Mouse (Mus musculus) cerebral cortex, adult 2 months (tissue): Measurements from ENCODE around the gene Ncam1.

Experiments used
- WGBS: fragments of 180-500 bp; shearing (Covaris S2); methylation state at CpG from one replicate; pipeline ENCODE4 v1.1.7; 2018; 5-methylcytosine and 5-hydroxymethylcytosine counted together

Gene Ncam1

DNA sequence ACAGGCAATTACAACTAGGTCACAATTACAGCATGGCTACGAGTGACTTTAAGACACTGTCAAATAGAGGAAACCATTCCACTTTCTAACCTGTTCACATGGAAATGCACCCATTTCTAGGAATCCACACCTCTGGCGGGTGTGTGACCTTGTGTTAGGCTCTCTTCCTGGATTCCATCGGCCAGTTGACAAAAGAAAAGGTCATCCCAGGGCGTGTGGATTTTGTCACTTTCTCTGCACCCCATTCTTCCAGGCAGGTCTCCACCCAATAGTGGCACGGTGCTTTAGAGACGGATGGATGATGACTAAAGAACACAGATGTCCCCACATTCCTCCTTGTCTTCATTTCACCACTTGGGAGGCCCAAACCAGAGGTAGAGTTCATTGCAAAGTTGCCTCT lies 47.3 kb downstream of the Ncam1 start:
- WGBS = 73% methylated on average over 6 of the region's 6 CpGs

DNA sequence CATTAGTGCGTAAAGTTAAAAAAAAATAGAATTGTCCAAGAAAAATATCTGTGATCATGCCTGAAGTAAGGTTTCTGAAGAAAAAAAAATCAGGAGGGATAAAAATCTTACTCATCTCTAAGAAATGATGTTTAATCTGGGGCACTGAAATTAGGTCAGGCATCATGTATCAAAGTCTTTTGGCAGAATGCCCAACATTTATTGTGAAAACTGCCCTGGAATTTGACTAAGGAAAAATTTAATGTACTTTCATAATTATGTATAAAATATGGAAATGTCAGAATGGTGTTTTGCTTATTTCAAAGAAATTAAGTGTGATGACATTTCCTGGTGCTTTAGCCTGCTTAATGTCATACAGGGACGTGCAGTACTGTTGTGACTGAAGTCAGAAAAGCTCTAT lies 52.5 kb downstream of the Ncam1 start:
- 62% methylated on average over 2 of the region's 2 CpGs for WGBS

DNA sequence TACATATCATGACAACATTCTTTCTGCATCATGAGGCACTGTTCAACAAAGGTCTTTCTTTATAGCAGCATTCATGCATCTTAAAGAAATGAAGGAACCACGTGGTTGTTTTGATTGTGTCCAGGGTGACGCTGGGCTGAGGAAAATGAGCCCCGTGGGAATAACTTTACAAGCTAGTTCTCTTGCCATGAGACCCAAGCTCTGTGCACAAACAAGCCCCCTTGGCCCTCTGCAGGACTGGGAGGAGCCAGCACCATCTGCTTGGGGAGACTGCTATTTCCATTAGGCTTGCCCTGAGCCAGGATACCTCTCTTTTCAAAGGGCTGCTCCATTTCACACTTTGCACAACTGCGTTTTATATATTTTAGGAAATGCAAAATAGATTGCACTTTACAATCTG lies 53.0 kb downstream of the Ncam1 start:
- WGBS = 17% methylated on average over 4 of the region's 4 CpGs

DNA sequence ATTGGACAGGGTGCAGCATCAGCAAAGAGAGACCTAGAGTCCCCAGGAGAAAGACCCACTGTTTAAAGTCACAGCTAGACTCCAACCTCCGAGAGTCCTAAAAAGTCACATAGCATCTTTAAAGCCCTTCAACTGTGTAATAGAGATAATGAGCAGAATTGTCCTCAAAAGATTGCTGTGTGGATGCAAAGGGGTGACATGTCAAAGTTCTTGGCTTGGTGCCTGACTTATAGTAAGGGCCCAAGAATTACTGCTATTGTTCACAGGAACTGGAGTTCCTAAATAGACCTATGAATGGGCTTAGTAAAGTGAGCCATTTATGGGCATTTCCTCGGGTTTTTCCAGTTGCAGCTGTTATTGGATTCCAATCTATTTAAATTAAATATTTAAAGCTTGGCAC lies 54.4 kb downstream of the Ncam1 start:
- 53% methylated on average over 2 of the region's 2 CpGs for WGBS

DNA sequence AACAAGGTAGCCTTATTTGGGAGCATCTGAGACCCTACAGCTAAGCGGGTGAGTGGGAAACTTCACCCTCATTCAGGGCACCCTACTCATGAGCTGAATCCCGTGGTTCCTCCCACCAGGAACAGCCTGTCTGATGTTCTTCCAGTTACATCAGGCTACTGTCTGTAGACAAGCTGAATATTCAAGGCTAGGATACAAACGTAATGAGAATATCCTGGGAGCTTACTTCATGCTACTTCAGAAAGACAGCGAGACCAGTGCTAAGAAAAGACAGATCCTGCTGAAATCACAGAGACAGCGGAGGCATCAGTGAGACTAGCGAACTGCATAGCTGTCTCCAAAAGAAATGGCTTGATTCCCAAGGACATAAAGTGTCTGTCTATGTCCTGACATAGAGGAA lies 58.8 kb downstream of the Ncam1 start:
- 39% methylated on average over 6 of the region's 6 CpGs for WGBS

DNA sequence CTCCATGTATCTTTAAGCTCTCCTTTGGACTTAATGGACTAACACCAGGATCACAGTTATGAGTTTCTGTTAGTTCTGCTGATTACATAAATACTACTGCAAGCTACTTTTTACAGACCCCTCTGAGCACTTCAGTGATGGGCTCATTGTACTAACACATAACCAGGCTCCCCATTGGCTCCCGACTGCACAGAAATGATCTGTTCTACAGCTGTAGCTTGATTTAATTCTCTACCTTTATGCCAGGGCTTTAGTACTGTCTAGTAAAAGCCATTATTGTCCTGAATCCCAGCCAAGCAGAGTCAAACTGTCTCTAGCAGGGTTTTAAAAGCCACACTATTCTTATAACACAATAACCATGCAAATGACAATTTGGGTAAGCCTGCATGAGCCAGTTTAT lies 60.2 kb downstream of the Ncam1 start:
- WGBS = 40% methylated on average over 1 of the region's 1 CpGs

DNA sequence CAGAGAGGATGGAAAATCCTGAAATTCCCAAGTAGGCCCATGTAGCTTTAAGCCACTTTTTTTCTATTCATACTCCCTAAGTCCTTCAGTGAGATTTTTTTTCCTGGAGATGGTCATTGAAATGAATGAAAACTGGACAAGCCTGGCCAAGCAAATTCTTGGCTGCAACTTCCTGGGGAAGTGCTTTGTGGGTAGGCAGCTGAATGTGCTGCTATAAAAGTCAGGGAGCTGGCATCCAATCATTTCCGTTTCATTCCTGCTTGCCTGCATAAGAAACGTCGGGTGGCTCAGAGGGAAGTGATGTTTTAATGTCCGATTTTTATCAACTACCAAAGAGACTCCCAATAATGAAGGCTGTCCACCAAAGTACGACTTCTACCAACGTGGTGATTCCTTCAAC lies 61.6 kb downstream of the Ncam1 start:
- 54% methylated on average over 6 of the region's 6 CpGs for WGBS

DNA sequence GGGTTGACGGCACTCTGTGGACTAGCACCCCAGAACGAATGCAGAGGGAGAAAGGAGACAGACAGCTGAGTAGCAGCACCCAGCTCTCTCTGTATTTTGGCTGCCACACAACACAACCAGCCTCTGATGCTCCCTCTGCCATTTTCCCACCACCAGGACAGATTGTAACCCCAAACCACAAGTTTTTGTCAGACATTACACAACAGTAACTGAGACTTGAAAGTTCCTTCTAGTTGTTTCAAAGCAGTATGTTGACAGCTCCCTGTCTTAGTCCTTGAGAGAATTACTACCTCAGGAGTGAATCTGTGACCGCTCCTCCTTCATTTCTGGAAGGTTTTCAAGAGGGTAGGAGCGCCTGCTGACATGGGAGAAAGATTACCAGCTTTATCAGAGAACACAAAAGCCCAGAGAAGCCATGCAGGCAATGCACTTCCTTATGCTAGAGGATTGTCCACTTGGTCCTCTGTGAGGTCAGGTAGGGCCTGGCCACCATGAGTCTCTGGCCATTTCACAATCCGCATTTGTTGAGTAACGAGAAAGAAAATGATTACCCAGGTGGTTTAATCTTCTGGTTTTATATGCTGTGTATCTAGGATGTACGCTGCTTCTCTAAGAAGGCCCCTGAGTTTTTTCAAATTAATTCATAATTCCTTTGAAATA lies 64.2 kb downstream of the Ncam1 start:
- WGBS = 80% methylated on average over 7 of the region's 7 CpGs

DNA sequence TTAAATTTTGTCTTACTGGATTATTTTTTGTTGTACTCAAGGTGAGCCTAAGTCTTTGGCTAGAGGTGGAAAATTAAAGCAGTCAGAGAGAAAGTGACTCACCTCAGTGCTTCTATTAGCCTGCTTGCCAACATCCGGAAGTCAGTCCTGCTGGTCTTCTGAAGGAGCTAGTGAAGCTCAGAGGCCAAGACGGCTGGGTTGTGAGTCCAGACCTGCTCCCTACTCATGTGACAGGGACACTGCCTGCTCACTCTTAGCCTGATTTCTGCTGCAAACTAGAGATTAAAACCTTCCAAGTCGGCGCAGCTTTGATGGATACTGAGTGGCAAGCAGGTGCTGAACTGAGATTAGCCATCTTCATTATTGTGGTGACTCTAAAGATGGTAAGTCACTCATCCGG lies 65.0 kb downstream of the Ncam1 start:
- WGBS = 78% methylated on average over 5 of the region's 5 CpGs

DNA sequence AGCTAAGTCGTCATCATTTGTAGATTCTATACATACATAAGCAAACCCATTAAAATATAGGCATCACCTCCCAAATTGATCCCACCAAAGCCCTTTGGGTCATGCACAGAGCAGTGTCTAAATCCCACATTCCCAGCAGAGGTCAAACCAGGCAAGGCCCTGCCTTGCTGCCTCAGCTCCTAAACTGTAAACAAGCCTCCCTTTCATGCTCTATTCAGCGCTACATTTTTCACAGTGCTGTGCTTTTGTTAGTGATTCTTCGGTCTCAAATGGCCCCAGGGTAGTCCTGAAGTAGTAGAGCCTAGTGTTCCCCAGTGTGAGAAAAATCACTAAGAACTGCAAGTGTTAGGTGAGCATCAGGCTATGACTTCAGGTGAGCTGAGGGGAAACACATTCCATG lies 69.2 kb downstream of the Ncam1 start:
- WGBS = 45% methylated on average over 3 of the region's 3 CpGs

DNA sequence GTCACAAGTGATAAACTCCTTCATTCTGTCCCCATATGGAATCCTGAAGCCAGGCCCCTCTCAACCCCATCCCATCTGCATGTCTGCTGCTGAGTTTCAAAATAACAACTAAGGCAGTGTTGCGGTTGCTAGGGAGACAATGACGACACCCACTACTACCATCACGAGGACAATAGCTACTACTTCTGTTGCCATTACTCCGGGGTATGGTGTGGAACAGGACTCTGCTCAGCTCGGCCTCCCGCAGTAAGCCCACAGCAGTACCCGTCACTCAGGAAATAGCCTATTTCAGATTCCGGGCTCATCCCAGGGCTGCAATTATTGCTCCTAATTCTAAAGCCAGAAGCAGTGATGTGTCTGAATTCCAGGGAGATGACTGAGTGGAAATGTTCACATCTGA lies 70.5 kb downstream of the Ncam1 start:
- WGBS = 29% methylated on average over 8 of the region's 8 CpGs

DNA sequence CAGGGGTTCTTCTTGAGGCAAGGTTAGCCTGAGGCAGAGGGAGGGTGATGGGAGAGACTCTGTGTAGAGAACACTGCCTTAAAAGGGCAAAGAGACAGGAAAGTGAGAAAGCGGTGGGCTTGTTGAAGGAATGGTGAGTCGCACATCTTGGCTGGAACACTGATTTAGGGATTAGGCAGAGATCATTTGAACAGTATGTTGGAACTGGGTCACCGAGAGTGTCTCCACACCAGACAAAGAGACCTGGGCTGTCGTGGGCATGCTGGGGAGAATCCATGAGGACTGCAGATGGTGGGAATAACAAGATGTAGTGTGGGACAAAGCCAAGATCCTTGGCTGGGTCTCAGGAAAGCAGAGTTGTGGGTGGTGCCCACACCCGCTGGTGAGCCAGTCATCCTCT lies 76.0 kb downstream of the Ncam1 start:
- 16% methylated on average over 5 of the region's 5 CpGs for WGBS

DNA sequence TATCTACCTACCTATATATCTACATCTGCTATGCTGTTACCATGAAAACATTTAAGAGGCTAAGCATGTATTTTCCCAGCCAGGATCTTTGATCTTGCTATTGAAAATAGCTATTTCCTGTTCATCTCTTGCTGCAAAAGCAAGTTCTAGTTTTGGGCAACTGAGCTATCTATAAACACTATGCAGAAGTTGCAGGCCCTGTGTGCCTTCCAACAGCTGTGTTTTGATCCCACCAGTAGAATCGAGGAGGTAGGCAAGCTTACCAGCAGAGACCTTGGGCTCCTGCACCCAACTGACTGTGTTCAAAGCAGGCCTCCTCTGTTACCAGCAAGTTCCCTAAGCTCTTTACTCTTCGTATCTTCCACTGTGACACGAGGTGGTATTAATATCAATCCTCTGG lies 84.6 kb downstream of the Ncam1 start:
- WGBS = 66% methylated on average over 3 of the region's 3 CpGs

DNA sequence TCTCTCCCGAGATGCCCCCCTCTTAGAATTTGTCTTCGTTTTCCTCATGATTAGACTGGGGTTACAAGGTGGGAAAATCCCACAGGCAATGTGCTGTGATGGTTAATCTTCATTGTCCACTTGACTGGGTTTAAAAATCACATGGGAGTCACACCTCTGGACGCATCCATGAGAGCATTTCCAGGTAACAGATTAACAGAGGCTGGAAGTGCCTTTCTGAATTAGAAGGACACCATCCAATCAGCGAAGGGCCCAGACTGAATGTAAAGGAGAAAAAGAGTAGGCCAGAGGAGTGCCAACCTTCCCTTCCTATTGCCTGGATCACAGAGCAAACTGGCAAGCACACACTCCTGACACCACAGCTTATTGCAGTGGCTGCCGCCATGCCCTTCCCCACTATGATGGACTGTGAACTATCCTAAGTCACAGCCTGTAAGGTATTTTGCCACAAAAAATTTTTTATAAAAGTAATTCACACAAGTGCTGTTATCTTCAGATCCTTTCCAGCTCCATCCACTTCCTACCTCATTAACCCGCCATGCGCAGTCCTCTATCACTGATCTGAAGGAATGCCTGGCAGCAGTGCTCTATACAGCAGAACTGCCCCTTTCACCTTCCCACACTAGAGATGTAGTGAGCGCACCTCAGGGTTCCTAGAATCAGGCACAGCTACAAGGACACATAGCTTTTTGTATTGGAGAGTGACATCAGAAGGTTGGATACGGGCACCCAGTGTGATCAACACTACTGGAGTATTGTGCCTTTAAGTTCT lies 94.3 kb downstream of the Ncam1 start:
- 92% methylated on average over 9 of the region's 9 CpGs for WGBS

DNA sequence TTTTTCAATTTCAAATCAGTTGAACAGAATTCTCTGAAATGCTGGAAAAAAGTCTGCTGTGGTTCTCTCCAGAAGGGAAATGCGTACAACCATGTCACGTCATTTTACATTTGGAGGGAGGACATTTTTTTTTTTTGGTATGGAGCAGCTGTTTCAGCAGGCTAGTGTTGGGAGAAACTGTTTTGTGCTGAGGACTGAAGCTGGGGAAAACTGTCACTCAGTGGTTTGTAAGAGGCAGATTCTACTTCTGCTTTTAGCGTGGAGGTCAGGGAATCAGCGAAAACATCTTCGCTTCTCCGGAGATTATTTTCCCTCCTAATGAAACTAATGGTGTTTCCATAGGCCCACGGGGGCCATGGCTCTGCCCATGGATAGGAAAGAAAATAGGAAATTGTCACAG lies 103.4 kb downstream of the Ncam1 start:
- 59% methylated on average over 7 of the region's 7 CpGs for WGBS

DNA sequence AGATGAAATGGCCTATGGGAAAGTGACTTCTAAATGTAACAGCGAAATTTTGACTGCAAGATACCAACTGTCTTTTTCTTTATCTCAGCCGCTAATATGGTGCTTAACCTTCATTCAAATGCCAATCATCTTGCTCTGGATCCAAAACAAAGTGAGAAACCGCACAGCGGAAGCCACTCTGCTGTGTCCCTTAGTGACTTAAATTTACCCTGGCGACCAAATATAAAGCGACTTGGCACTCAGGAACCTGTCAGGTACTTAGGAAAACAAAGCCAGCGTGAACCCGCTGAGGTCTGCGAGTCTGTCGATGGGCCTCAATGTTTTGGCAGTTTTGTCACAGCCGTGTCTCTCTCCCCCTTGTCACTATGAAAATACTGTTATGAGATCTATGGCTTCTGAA lies 105.9 kb downstream of the Ncam1 start:
- WGBS = 67% methylated on average over 11 of the region's 11 CpGs

DNA sequence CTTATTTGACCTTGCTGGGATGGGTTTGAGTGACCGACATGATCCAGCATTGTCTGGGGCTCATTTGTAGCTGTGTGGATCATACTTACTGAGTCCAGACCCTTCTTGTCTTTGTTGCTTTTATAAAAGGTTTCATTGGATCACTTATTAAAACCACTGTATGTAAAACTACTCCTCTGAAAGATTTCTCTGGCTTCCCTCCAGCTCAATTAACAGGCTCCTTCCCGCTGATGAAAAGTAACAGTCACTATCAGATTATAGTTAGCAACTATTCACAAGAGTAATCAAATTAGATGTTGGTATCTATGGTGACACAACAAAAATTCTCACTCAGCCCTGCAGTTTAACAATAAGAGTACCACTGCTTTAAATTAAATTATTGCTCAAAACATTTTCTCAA lies 107.4 kb downstream of the Ncam1 start:
- WGBS = 49% methylated on average over 2 of the region's 2 CpGs

DNA sequence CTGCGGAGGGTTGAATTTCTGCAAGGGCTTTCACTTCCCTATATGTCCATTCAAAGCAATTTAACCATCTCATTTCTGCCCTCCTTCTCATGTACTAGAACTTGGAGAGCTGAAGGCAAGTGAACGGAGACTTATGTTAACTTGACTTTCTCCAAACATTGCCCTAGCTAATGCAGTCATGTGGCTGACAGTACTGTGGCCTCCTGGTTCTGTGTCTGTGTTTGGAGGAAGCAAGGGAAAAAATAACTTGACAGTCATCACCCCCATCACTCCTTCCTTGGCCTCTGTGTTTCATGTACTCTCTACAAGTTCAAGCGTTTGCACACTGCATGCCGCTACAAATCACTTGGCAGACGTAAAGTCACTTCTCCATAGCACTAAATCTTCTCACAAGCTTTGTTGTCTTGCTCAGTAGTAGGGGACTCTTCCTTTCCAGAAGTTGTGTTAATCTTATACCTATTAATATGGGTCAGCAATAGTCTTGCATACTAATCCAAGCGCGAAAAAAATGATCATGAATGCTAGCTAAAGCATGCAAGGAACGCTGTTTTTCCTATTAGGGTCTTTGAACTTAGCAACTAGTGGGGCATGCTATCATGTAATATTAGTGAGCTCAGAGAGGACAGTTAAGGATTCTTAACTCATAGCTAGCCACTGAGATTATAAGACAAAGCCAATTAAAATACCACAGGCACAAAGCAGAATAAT lies 115.0 kb downstream of the Ncam1 start:
- 87% methylated on average over 8 of the region's 8 CpGs for WGBS

DNA sequence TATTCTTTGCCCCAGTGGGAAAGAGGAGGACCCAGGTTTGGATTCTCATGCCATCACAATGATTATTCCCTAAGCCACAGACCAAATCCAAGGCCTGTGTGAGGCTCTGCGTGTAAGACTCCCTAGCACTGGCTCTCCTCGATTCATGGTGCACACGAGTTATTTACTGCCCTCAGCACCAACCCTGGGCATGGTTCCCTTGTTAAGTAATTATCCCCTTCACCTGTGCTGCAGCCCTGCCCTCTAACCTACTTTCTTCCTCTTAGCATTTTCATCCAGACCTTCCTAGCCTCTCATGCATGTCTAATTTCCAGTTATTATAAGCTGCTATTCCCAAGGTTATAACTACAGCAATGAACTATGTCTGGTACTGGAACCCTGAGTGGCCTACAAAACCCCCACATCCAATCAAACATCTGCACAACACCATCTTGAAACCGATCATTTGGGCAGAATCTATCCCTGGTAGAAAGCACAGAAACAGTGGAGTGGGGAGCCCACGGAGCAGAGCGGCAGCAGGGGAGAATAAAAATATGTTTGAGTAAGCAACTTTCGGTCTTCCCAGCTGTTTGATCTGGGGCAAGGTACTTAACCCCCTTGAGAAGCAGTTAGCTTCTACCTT lies 116.8 kb downstream of the Ncam1 start:
- 73% methylated on average over 7 of the region's 7 CpGs for WGBS

DNA sequence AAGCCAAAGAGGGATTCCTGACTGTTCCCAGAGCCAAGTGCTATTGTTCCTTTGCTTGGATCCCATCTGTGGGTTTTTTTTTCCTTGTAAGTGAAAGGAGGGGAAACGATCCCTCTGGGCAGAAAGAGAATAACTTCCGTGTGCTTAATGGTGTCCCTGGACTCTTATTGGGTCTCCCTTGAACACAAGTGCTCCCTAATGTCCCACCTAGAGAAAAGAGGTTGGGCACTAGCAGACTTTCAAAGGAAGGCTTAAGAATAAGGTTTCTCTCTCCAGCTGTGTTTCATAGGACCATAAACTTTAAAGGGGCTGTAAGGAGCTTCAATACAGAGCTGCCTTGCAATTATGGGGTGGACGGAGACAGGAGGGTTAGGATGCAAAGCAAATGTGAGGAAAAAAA lies 119.5 kb downstream of the Ncam1 start:
- WGBS = 63% methylated on average over 3 of the region's 3 CpGs

DNA sequence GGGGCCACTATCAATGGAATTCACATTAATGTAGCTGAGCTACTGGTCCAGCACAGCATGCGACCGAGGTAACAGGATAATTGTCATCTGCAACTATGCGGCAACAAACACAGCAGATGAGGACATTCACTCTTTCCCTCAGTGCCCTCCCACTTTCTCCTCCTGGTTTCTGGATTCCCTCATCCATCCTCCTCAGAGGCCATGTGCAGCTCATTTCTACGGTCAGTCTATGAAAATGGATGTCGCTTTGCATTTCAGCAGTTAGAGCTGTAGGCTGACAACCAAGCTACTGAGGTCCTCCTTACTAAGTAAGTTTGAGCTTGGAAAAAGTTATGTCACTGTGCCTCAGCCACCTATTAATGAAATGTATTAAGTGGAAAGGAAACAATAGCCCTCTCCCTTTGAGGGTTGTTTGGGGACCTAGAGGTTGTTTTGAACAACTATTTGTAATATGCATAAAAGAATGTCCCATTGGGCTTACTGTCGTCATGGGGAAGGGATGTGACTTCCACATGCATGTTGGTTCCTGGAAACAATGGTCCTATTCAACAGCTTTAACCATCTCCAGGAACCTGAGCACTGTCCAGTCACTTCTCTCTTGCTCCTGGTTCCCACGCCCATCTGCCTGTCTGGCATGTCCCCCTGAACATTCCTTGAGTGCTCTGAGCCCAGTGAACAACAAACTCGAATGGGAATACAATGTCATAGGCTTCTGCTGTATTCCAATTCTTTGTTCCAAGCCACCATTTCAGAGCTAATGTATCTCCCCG lies 122.8 kb downstream of the Ncam1 start:
- WGBS = 67% methylated on average over 9 of the region's 9 CpGs
